Mouse (Mus musculus) ES-E14 (cell line): ENCODE results near the gene Gfpt1.

Source experiments
- CHD2 ChIP-seq: IDR thresholded peaks from 2 replicates; pipeline ENCODE4 v1.6.1; 2014; ENCODE audit warnings: mild to moderate bottlenecking, low read depth, low read length, inconsistent platforms
- HCFC1 ChIP-seq: IDR thresholded peaks from 2 replicates; pipeline ENCODE4 v1.6.1; 2012; ENCODE audit warnings: low read length, inconsistent platforms, borderline replicate concordance; ENCODE audit not compliant: insufficient read depth
- ZC3H11A ChIP-seq: IDR thresholded peaks from 2 replicates; pipeline ENCODE4 v1.6.1; 2012; ENCODE audit warnings: low read depth, mild to moderate bottlenecking, inconsistent platforms, low read length, borderline replicate concordance
- ZNF384 ChIP-seq: IDR thresholded peaks from 2 replicates; pipeline ENCODE4 v1.6.1; 2012; ENCODE audit warnings: low read depth, low read length, inconsistent platforms

DNA sequence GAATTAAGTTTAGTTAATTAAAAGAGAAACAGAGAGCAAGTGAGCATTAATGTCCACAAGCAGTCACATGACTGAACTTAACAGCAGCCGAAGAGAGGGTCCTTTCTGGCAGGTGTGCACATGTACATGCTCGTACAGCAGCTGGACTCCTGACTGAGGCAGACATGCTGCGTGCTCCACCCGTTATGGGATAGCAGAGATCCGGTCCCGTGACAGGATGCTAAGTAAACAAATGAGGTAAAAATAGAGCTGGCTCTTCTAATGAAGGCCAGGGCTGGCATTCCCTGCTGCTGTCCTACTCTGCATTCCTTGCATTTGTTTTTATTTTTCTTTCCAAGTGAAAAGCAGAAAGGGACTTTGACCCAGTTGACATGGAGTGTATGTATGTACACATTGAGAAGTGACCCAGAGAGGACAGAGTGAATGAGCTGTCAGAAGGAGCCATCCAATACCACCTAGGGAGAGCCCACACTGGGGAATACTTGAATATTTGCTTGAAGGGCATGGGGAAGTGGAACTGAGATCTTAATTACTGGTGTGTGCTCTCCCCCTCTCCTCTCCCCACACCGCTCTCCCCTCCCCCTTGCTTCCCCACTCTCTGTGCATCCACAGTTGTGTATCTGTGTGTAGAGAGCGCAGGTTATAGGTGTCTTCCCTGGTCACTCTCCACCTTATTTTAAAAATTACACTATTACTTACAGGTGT lies 84.6 kb downstream of the Gfpt1 start:
- no peak for TF ChIP-seq ZNF384
- no peak for TF ChIP-seq HCFC1
- no peak for TF ChIP-seq ZC3H11A
- no peak for TF ChIP-seq CHD2
